Mouse (Mus musculus) testis, adult 2 months (tissue): ENCODE measurements around the gene Dbh.

ENCODE experiments used
- CTCF ChIP-seq: fragments of 200-500 bp; IDR thresholded peaks from 2 replicates; pipeline ENCODE4 v1.5.1; 2012; ENCODE audit warnings: low read depth, mild to moderate bottlenecking, inconsistent platforms, low read length, moderate library complexity; ENCODE audit not compliant: control insufficient read depth, insufficient read depth, insufficient replicate concordance
- POLR2A ChIP-seq: fragments of 200-500 bp; IDR thresholded peaks from 2 replicates; pipeline ENCODE4 v1.6.1; 2012; ENCODE audit warnings: low read depth, mild to moderate bottlenecking, inconsistent platforms, low read length, moderate library complexity; ENCODE audit not compliant: control insufficient read depth

DNA sequence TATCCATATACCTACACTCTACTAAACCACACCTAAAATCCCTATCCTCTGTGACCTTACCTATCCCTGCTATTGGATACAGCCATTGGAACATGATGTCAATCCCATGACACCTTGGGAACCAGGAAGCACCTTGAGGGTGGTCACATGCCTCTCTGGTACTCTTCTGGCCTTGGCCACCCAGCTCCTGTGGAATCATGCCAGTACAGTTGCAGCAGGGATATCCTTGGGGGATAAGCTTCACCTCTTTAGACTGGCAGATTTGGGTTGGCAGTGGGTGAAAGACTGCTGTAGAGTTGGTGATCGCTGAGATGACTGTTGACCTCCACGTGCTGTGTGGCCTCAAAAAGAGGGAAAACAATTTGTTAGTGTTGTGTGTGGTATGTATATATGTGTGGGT, 3.5 kb upstream of the Dbh start:
- no peak for TF ChIP-seq CTCF
- no peak for TF ChIP-seq POLR2A
